22 mouse cellular contexts compared by ENCODE assay signal in genomic region chr10:121443791-121444190, GRCm38 (mm10). TPM values are rescaled to one million over a fixed set of nuclear protein-coding genes. Genes with fewer than 3 reads are reported as not detected.
DNase-seq lines count a peak whose midpoint lies in the region.
"Had no signal": no experiment of that assay in that cellular context is flagged by ENCODE, and none has a peak within 500 bp of the region (broad histone marks: within the 10 kb centered on the region; RNA-seq: fewer than 3 reads in every experiment).

No protein-coding gene starts in this region.

- peak overlapping the region; percentile 41 for H3K27ac ChIP-seq in brown adipose tissue, adult 24 weeks (replicated peaks; ENCODE audit: low read depth, low read length)
- H3K27ac ChIP-seq: forebrain, embryonic 15.5 days; heart, embryonic 13.5 days; hindbrain, embryonic 15.5 days; intestine, embryonic 15.5 days; kidney, embryonic 15.5 days; limb, embryonic 15.5 days; midbrain, embryonic 13.5 days; neural tube, embryonic 13.5 days had no signal

- no peak overlapping the region for H3K4me3 ChIP-seq in brown adipose tissue, adult 24 weeks (ENCODE audit: insufficient read depth, low read depth, low read length)
- H3K4me3 ChIP-seq: erythroblast, embryonic 14.5 days; forebrain, embryonic 15.5 days; heart, embryonic 13.5 days; hindbrain, embryonic 15.5 days; intestine, embryonic 15.5 days; kidney, embryonic 15.5 days; limb, embryonic 15.5 days; midbrain, embryonic 13.5 days; neural tube, embryonic 13.5 days had no signal

- H3K4me1 ChIP-seq in brown adipose tissue, adult 24 weeks (ENCODE audit: control insufficient read depth, insufficient read depth, insufficient read length, low read length): peaks cover 47% of the 10 kb centered on the region
- H3K4me1 ChIP-seq: forebrain, embryonic 15.5 days had no signal

- intact Hi-C loops in heart, postnatal 25 days (cut with DNase I): no loop called here

- DNase-seq in heart, adult 11 months: peak; percentile 91
- DNase-seq in heart, postnatal 25 days (ENCODE audit: low spot score): no peak
- DNase-seq in 3134 (ENCODE audit: extremely low read depth, insufficient read length, low spot score): peak; percentile 40
- peak; percentile 81 for DNase-seq in adrenal gland, adult 2 months
- no peak for DNase-seq in right cerebral cortex, adult 2 months (ENCODE audit: low spot score in 2 of 2)
- no peak for DNase-seq in thymus, postnatal 10 days (ENCODE audit: low spot score in 2 of 2)
- DNase-seq: cerebellum, adult 11-12 months; cerebellum, postnatal 14 days; heart, postnatal 4 days; lung, postnatal 10 days; right cerebral cortex, adult 18-20 months; thymus, postnatal 36 days had no signal

RNA-seq across cellular contexts. Expression of gene Rassf3, which starts 32.4 kb away (rescaled TPM):
- 100 to 1,000 TPM; 146 to 157 TPM for total RNA-seq in heart, postnatal 25 days (2021)
- total RNA-seq in adrenal gland, adult 2 months (2021): 10 to 100 TPM; 32.2 to 50.9 TPM
- 9.2 and 9.3 TPM in 2 replicates for polyA plus RNA-seq in adrenal gland, adult 2 months (2012; rRNA removed)
- polyA plus RNA-seq in brown adipose tissue, adult 24 weeks (2012; ENCODE audit: insufficient read depth, insufficient read length, missing spikeins): 17.3 and 25.1 TPM in 2 replicates

Comparison
In these comparisons a context has a peak if more than half of its experiments do, and no peak if none do; other contexts are left out.
1. DNase-seq: peak in heart, adult 11 months (single experiment), 3134 (single experiment) and adrenal gland, adult 2 months (single experiment); none in heart, postnatal 25 days (single experiment), right cerebral cortex, adult 2 months (0 of 2) and thymus, postnatal 10 days (0 of 2).